Mouse (Mus musculus): ENCODE results near the gene Cxcl2.

- no peak for TF ChIP-seq CTCF (IDR thresholded peaks at IDR 0.05; ENCODE audit: extremely low read depth, insufficient read depth, low read length)
- no peak for TF ChIP-seq POLR2A (IDR thresholded peaks at IDR 0.05; ENCODE audit: extremely low read depth, insufficient read depth, low read length)
Measured at GRCm38 (mm10) chr5:90894231-90894630, 9.4 kb upstream of the Cxcl2 start.
